Mouse (Mus musculus) urinary bladder, postnatal 4 days (tissue): Measurements from ENCODE around the gene Ddx55.
"Not testable (repeated sequence)": the region's sequence is repeated elsewhere in the genome, so short reads cannot be mapped to it uniquely, and the experiment has no call there.

Source experiments
- DNase-seq, 2 experiments: peaks; one replicate each; pipeline ENCODE4 v3.0.0; 2021 to 2022; ENCODE audit warnings: low spot score in 2 of 2

Ddx55 gene

GRCm38 (mm10) chr5:124538813-124539792 lies 13.6 kb upstream of the Ddx55 start:
- DNase-seq: no peak

- no peak for DNase-seq
Measured at GRCm38 (mm10) chr5:124539905-124540304, 12.8 kb upstream of the Ddx55 start.

DNA sequence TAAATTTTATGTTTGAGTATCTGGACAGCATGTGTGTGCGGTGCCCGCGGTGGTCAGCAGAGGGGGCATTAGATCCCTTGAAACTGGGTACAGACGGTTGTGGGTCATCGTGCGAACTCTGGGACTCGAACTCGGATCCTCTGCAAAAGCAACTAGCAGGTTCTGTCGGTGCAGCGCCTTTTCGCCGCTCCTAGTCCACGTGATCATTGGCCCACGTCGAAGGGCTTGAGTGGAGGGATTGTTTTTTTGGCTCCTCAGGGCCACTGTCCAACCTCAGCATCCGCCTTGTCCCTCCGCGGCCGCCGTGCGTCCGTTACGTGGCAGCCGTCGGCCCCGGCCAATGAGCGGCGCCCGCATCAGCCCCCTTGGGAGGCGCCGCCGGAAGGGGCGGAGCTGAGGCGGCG lies 12.3 kb upstream of the Ddx55 start, which contains the start of gene Tmed2:
TSS of gene Tmed2 (plus strand) at position 313 of the 404 bp plus-strand sequence.
- DNase-seq: peak; percentile 93 to 95

GRCm38 (mm10) chr5:124540905-124541601 lies 11.6 kb upstream of the Ddx55 start:
- peak; percentile 76 to 78 for DNase-seq

- DNase-seq: no peak
Measured at GRCm38 (mm10) chr5:124541602-124541973, 11.1 kb upstream of the Ddx55 start.

- DNase-seq: not testable (repeated sequence)
Measured at GRCm38 (mm10) chr5:124550737-124551136, 1.9 kb upstream of the Ddx55 start.

GRCm38 (mm10) chr5:124551349-124552093 lies 1.1 kb upstream of the Ddx55 start:
- DNase-seq: not testable (repeated sequence)

GRCm38 (mm10) chr5:124552094-124552472 lies 581 bp upstream of the Ddx55 start:
- DNase-seq: no peak

- DNase-seq: no peak
Measured at GRCm38 (mm10) chr5:124553607-124554006, 943 bp downstream of the Ddx55 start.

GRCm38 (mm10) chr5:124555145-124555544 lies 2.5 kb downstream of the Ddx55 start:
- no peak for DNase-seq

DNA sequence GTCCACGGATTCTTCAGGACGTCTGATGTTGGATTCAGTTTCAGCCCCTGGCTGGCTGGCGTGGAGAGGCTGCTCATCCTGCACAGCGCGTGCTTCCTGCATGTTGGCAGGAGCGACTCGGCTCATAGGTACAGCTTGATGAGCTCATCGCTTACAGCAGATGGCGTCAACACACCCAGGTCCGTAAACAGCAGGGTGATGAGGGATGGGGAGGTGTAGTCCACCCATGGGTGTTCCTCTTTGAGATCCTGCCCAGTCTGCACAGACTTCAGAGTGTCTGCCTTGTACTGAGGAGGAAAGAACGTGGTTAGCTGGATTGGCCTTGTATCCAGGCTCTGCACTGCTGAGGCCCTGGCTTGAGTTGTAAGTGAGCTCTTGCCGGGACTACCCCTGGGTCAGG lies 18.4 kb downstream of the Ddx55 start:
- no peak for DNase-seq

GRCm38 (mm10) chr5:124575467-124575866 lies 22.8 kb downstream of the Ddx55 start:
- no peak for DNase-seq

DNA sequence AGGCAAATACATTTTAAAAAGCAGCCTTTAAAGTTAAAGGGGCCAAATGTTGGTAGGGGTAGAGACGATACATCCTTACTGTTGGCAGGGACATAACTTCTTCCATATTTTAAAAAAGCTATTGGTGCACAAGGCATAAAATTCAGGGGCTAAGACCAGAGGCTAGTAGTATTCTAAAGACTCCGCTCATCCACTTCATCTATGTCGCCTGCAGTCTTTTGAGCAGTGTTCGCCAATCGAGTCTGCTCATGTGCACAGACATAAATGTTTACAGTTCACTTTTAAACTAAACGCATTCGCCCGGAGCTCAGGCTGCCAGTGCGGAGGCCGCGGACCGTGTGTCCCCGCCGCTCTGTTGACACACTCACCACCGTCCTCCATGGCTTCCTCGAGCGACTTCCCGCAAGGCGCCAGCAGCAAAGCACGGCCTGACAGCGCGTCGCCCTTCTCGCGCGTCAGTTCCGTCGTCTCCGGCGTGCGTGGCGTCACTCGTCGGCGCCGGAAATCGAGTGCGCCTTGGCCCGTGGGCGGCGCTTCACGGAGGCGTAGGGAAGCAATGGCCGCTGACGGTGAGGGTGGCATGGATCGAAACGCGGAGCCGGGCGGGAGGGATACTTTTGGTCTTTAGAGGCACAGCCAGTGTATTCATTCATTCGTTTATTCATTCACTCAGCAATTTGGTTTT lies 26.1 kb downstream of the Ddx55 start, which contains the start of the genes Eif2b1 and Gtf2h3:
TSS of gene Eif2b1 (minus strand) at position 499 of the 685 bp plus-strand sequence.
TSS of gene Gtf2h3 (plus strand) at position 508 of the 685 bp plus-strand sequence.
- DNase-seq: peak; percentile 88 to 95

DNA sequence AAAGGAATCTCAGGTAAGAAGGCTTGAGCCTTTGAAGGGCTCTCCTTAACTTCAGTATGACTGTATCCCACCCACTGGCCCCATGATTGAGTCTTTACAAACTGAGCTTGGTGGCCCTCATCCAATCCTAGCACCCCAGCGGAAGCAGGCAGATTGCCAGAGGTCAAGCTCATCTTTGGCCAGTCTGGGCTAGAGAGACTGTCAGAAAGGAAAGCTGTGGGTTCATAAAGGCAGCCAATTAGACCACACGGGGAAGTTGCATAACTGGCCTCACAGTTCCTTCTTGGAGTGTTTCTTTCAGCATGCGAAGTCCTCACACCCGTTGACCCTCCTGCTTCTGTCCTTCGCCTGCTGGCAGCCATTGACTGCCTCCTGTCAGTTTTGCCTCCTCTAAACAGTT lies 29.9 kb downstream of the Ddx55 start:
- DNase-seq: no peak

DNA sequence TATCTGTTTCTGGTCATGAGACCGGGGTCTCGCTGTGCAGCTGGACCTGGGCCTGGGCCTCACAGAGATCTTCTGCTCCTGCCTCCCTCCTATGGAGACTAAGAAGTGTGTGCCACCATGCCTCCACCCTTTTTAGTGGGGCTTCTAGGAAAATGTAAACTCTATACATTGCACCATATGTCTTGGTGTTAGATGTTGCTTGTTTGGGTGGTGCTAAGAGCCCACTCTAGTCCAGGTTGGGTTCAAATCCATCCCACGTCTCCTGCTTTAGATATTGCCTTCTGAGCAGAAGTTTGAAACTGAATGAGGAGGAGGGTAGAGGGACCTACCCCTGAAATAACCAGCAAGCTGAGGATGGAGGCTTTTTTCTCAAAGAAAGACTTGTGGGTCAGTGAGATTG lies 40.1 kb downstream of the Ddx55 start:
- no peak for DNase-seq

DNA sequence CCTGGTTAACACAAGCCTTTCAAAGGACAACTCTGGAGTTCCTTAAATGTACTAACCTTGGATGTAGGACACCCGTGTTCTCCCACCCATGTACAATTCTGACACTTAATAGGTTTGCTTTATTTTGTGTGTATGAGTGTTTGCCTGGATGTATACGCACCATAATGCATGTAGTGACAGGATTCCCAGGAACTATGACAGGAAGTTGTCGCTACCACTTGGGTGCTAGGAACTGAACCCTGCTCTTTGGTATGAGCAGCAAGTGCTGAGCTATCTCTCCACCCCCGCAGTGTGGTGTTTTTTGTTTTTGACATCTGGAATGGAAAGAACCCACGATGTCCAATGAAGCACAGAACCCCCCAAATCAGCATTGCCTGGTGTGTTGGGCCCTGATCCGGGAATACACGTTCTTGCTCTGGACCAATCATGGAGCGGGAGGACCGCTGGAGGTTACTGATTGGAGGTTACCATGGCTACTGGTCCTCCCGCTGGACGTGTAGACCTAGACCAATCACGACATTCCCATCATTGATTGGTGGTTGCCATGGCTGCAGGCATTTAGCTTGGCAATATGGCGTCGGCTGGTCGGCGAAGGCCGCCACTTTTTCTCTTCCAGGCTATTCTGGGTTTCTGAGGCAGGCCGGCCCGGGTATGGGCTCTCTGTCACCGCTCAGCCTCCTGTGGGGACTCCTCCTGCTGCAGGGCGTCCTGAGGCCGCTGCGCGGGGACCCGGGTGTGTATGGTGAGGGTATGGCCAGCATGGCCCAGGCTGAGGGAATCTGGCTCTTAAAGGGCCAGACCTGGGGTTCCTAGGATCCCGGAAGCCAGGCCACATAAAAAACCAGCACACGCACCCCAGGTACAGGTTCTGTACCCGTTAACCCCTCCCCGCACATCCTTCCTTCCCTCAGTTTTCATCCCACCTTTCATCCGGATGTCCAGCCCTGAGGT lies 45.8 kb downstream of the Ddx55 start:
- peak; percentile 89 to 94 for DNase-seq

- not testable (repeated sequence) for DNase-seq
Measured at GRCm38 (mm10) chr5:124599726-124600125, 47.1 kb downstream of the Ddx55 start.

- no peak for DNase-seq
Measured at GRCm38 (mm10) chr5:124602349-124602748, 49.7 kb downstream of the Ddx55 start.

DNA sequence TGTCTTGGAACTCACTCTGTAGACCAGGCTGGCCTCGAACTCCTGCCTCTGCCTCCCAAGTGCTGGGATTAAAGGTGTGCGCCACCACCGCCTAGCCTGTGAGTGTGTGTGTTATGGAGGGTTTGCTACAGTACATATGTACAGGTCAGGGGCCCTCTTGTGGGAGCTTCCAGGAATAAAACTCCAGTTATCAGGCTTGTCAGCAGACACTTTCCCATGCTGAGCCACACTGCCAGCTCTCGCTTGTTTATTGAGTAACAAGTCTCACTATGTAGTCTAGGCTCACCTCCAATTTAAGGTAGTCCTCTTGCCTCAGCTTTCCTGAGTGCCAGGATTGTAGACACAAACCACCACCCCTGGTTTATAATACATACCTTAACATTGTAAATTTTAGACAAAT lies 51.6 kb downstream of the Ddx55 start:
- DNase-seq: no peak

DNA sequence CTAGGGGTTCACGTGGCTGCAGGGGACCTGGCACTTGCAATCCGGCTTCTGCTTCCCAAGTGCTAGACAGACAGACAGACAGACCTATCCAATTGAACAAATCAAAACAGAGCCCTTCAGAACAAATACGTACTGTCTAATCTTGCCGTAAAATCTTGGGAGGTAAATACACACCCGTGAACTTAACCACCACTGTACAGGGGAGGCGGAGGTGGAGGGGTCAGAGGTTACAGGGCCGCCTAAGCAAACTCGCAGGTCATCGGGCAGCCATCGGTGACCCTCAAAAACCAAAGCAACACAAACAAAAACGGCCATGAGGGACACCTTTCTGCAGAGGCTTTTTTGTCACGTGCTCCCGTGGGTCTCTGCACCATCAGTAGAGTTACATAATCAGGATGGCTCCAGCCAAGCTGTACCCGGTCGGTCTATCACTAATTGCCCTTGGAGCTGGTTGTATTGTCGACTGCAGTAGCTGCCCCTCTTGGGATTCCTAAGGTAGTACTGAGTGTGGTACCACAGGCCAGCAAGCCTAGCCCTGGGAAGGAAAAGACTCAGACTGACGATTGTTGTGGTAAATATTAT lies 52.5 kb downstream of the Ddx55 start:
- no peak for DNase-seq
